Mouse (Mus musculus): ENCODE results near the gene Csnk1g1.

The Csnk1g1 gene

DNA sequence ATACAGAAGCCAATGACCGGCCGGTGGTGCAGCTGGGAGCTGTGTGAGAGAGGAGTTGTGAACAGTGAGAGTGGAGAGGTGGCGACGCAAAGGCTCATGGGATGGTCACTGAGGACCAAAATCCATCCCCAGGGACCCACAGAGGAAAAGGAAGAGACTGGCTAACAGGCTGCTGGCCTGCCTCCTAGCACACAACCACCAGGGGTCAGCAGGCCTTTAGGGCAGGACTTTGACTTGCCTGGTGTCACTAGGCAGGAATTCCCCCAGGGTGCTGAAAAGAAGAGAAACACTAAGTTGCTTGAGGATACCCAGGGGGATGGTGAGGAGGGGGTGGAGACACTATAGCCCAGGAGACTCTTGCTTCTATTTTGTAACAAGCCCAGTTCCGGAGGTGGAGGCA is 158.8 kb downstream of the Csnk1g1 start:
- peak; percentile 55 for DNase-seq (ENCODE audit: low read depth, low spot score)

DNA sequence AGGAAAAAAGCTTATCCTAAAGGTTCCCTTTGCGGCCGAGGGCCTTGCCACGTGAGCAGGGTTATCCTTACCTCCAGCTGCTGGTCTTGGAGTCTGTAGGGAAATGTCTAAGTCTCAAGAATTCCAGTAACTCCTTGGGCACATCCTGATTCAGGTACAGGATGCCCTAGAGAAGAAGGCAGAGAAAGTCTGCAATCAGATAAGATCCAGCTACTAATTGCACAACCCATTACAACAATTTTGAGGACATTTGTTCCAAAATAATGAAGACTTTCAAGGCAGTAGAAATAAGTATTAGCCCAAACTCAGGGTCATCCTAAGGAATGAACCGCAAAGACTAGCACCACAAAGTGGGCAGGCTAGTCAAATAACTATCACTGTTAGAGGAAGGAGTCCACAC is 159.3 kb downstream of the Csnk1g1 start:
- no peak for DNase-seq (ENCODE audit: low read depth, low spot score)

DNA sequence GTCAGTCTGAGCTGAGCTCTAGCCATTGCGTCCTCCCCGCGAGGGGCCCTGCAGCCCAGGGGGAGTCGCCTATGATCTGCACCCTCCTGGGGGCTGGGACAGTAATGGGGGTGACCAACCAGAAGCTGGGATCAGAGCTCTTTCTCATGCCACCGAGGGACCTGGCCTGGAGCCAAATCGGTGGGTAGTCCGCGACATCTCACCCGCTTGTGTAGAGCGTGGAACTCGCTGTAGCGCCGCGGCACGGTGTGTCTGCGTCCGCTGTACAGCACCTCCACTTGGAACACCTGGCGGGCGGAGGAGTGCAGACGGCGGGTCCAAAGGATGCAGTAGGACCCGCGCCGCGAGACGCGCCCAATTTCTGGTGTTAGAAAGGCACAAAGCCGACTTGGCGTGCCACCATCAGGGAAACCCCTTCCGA is 160.3 kb downstream of the Csnk1g1 start:
- no peak for DNase-seq (ENCODE audit: low read depth, low spot score)

DNA sequence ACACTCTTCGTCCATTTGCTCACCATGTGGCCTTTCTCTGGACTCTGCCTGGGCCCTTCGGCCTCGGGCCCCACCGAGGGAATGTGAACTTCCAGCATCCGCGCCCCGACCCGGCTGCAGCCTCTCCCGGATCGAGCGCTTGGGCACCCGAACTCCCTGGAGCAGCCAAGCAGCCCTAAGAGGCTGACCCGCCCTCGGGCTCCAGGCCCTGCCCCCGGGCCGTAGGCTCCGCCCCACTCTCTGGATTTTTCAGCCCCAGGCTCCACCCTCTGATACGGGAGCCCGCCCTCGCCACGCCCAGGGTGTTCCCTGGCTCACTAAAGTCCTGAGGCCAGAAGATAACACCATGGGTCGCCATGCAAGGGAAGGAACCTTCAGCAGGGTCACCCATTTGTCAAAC is 160.9 kb downstream of the Csnk1g1 start, which contains the start of gene Snx22:
Gene Snx22, minus strand, starts transcription at position 137 of the 400 bp plus-strand sequence.
- peak; percentile 36 for DNase-seq (ENCODE audit: low read depth, low spot score)

DNA sequence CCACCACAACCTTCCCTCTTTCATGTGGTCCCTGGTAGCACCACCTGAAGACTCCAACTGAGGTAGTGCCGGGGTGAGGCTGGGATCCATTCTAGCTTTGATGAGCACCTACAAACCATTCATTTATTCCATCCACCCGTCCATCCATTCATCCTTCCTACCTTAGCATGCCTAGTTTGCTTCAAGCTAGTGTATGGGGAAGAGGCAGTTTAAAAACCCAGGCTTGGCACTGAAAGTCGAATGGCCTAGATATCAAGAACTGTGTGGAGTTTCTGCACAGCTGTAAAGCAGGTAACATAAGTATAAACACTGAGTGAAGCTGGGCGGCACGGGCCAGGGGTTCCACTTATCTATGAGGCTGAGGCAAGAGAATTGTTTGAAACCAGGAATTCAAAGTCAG is 161.4 kb downstream of the Csnk1g1 start:
- DNase-seq (ENCODE audit: low read depth, low spot score), result no peak

DNA sequence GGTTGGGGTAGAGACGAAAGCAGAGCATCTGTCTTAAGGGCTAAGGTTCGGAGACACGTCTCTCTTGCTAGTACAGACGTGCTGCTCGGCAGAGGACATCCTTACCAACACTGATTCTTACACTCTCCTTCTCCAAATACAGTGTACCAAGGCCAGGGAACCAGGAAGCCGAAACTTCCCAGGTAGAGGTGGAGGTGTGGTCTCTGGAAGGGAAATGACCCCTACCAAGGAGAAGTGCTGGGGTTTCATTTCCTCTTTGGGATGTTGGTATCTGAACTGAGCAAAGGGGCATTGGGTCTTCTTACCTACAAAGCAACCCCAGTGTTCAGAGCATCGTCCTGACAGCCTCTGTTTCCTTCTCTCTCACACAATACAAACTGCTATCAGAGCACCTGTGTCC is 164.0 kb downstream of the Csnk1g1 start:
- DNase-seq (ENCODE audit: low read depth, low spot score), result no peak

DNA sequence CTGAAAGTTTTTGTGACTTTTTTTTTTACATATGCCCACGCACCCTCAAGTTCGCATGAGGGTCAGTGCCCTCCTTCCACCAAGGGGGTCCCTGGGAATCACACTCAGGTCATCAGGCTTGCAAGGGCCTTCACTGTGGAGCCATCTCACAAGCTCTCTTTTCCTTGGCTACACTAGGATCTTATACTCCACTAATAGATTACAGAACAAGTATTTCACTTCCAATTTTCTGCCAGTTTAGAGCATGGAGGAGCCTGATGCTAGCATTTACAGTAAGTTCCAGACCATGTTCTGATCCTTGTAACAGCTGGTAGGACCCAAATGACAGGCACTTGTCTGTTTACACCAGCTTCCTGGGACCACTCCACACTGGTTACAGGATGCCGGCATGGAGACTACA is 169.3 kb downstream of the Csnk1g1 start:
- DNase-seq (ENCODE audit: low read depth, low spot score), result no peak

DNA sequence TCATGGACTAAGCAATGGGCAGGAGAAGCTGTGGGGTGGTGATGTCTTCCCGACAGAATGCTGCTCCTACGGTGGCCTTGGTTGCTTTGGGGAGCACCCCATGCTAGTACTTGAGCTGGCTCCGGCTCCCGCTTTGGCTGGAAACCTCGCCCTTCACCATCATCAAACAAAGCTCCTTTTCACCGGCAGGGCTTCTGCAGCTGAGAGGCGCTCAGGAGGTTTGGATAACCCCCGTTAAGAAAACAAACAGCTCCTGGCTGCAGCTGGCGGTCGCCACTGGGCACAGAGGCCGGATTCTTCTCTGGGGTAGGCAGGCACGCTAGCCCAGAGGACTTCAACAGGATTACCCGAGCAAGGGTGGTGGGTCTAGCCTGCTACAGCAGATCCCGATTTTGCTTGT is 169.8 kb downstream of the Csnk1g1 start:
- no peak for DNase-seq (ENCODE audit: low read depth, low spot score)

DNA sequence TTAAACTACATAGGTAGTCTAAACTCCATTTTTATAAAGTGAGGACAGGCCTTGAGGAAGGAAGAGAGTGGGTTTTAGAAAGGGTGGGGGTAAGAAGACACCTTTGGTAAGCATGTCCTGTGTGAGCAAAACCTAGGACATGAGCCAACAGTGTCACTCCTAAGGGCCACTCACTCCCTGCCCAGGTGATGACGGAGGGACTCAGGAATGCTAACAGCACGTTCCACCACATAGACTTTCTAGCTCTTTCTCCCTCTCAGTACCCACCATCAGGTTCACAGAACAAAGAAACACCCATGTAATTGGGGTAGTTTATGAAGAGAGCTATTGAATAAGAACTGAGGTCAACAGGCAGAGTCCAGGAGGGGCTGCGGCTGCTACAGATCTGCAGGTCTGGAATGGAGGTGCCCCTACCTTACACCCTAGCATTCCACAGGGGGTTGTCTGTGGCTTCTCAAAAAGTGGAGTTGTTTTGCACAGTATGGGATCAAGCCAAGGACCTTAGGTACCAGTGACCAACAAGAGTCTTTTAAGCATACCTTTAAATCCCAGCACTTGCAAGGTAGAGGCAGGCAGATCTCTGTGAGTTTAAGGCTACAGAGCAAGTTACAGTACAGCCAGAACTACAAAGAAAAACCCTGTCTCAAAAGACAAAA is 172.2 kb downstream of the Csnk1g1 start:
- no peak for DNase-seq (ENCODE audit: low read depth, low spot score)

DNA sequence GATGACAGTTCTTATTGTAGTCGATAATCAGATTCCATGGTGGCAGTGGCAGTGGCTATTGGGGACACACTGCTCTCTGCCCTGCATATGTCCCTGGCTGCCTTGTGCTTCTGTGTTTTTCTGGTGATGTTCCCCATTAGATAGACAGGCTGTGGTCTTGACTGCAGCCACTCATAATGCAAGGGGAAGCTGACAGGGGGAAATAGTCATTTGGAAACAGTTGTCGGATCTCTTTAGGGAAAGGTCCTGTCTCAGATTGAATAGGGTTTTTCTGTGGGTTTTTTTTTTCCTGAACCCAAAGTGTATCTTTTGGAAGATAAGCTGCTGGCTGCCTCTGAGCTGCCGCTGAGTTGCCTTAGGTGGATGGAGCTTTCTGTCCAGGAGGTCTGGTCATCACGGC is 173.3 kb downstream of the Csnk1g1 start:
- no peak for DNase-seq (ENCODE audit: low read depth, low spot score)

DNA sequence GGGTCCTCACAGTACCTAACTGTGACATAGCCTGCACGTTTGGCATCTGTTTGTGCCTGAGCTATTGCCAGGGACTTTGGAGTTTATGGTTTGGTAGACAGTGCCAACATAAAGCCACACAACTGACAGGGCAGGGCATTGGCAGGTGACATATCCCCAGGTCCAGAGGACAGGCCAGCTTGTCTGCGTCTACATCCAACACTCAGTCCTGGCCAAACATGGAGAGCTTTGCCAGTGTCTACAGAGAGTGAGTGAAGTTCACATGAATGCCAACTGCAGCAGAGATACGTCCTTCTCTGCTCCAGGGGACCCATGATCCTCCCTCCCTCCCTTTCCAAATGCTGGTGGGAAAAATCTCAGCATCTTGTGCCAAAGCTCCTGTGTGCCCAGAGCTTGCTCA is 175.4 kb downstream of the Csnk1g1 start:
- no peak for DNase-seq (ENCODE audit: low read depth, low spot score)

DNA sequence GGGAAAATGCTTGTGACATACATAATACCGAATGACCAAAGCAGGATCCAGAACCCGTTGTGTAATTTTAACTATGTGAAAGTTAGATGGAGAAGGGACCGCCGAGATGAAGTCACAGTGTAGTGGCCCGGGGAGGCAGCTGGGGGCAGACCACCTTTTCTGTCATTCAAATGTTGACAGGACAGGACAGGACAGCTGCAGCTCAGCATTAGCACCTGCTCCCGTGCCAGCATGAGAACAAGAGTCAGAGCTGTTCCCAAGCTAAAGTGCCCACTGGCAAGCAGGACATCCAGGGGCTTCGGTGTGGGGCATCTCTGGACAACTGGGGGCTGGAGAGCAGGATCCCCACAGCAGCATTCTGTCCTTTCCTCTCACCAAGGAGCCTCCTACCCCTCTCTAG is 178.3 kb downstream of the Csnk1g1 start:
- no peak for DNase-seq (ENCODE audit: low read depth, low spot score)

DNA sequence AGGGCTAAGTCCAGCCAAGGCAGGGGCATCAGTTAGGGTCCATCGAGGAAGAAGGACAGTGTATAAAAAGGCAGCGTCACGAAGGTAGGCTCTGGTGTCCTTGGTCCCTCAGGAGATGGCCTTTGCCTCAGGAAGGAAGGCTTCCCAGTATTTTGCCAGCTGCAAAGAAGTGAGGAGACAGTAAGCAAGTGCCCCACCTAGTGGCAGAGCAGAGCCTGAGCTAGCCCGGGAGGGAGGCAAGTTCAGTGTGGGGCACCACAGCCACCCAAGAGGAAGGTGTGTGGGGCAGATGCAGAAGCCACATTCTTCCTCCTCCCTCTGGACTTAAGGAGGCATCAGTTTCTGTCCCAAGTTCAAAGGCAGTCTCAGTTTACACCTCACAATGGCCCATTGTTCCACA is 179.7 kb downstream of the Csnk1g1 start:
- peak; percentile 59 for DNase-seq (ENCODE audit: low read depth, low spot score)

DNA sequence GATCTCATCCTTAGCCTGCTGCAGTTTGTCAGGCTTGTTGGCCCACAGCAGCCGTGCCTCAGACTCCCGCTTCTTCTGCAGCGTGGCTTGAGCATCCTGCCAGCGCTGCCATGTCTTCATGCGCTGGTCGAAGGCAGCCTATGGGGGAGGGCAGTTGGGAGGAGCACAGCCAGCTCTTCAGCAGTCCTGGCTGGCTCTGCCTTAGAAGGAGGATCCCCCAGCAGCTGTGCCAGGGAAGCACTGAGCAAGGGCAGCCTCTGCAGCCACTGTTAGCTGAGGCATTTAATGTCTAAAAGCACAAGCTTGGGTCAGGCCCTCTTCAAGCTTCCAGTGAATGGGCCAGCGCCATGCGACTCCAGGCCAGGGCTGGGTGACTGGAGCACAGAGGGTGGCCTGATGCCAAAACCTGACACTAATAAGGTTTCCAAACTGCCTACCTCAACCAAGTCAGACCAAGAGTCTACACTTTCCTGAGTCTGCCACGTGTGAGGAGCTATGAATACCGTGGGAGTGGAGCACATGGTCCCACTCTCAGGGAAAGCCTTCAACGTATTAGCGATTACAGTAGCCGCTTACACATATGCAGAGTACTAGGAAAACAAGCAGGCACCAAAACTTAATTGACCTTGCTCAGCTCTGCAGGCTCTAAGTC is 182.0 kb downstream of the Csnk1g1 start:
- DNase-seq (ENCODE audit: low read depth, low spot score), result no peak

DNA sequence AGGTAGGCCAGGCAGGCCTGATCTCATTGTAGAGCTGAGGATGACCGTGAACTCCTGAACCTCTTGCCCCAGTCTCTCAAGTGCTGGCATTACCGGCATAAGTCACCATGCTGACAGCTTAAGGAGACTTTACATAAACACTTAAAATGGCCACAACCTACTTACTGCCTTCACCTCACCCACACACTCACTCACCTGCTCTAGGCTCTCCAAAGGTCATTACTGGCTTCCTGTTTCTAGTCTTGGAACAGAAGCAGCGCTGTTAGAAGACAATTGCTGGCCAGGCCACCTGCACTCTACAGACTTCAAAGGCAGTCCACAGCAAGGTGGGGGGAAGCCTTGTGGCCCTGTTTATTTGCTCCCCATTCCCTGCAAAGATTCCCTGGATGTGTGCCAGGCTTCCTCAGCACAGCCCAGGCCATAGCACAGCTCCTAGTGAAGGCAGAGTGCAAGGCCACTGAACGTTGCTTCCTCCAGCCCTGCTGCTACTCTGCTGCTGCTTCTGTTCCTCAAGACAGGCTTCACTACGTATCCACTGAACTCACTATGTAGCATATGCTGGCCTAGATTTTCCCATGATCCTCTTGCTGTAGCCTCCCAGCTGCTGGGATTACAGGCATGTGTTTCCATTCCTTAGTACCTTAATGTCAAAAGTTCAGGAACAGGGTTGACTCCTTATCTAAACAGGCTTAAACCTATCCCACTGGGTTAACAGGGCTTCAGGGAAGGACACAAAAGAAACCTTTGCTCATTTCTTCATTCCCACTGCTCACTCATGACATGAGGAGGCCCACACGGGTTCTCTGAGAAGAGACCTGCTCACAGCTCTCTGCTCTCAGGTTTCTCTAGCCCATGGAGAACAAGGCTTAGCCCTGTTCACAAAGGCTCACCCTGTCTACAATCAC is 182.9 kb downstream of the Csnk1g1 start:
- no peak for DNase-seq (ENCODE audit: low read depth, low spot score)

DNA sequence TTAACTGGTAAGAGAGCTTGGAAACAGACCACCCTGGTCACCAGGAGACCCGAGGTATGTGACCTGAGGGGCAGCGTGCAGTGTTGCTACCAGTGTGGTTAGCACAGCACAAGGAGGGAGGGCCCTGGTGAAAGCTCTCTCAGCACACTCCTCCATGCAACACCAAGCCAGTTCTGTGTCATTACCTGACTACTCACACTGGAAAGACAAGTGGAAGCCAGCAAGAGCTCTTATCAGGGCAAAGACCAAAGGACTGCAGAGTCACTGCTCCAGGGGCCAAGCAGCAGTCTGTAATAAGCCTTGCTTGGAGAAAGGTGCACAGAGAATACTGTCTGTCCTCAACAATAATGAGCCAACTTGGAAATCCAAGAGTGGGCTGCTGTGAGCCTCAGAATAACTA is 183.9 kb downstream of the Csnk1g1 start:
- DNase-seq (ENCODE audit: low read depth, low spot score), result no peak

Measured in 3T3-L1 (cell line).